Mouse (Mus musculus): ENCODE results near the gene Cfd.
"Not testable (repeated sequence)": the region's sequence is repeated elsewhere in the genome, so short reads cannot be mapped to it uniquely, and the experiment has no call there.

Cfd gene

GRCm38 (mm10) chr10:79861230-79862048 is 29.2 kb upstream of the Cfd start:
- DNase-seq (ENCODE audit: low read depth, low spot score) = no peak

- DNase-seq (ENCODE audit: low read depth, low spot score) = no peak
These were observed 28.4 kb upstream of the Cfd start for GRCm38 (mm10) chr10:79862049-79862788.

- DNase-seq (ENCODE audit: low read depth, low spot score) = no peak
These were observed 27.7 kb upstream of the Cfd start for GRCm38 (mm10) chr10:79862925-79863324.

- DNase-seq (ENCODE audit: low read depth, low spot score) = no peak
These were observed 26.1 kb upstream of the Cfd start for GRCm38 (mm10) chr10:79864351-79865188.

- no peak for DNase-seq (ENCODE audit: low read depth, low spot score)
These were observed 25.5 kb upstream of the Cfd start for GRCm38 (mm10) chr10:79865189-79865601.

GRCm38 (mm10) chr10:79865801-79866295 is 24.8 kb upstream of the Cfd start:
- no peak for DNase-seq (ENCODE audit: low read depth, low spot score)

GRCm38 (mm10) chr10:79866601-79867000 is 24.1 kb upstream of the Cfd start:
- no peak for DNase-seq (ENCODE audit: low read depth, low spot score)

GRCm38 (mm10) chr10:79871845-79872244 is 18.8 kb upstream of the Cfd start:
- DNase-seq (ENCODE audit: low read depth, low spot score) = no peak

GRCm38 (mm10) chr10:79872862-79873261 is 17.8 kb upstream of the Cfd start:
- no peak for DNase-seq (ENCODE audit: low read depth, low spot score)

- no peak for DNase-seq (ENCODE audit: low read depth, low spot score)
These were observed 17.3 kb upstream of the Cfd start for GRCm38 (mm10) chr10:79873313-79873712.

- DNase-seq (ENCODE audit: low read depth, low spot score) = no peak
These were observed 16.9 kb upstream of the Cfd start for GRCm38 (mm10) chr10:79873715-79874289.

GRCm38 (mm10) chr10:79874290-79874862 is 16.3 kb upstream of the Cfd start, which contains the start of the genes Prtn3 and Plppr3:
Gene Prtn3 (plus strand): TSS chr10:79874476.
Gene Plppr3 (minus strand): TSS chr10:79874634.
- DNase-seq (ENCODE audit: low read depth, low spot score) = no peak

GRCm38 (mm10) chr10:79877174-79877573 is 13.5 kb upstream of the Cfd start:
- no peak for DNase-seq (ENCODE audit: low read depth, low spot score)

- DNase-seq (ENCODE audit: low read depth, low spot score) = peak; percentile 73
These were observed 12.9 kb upstream of the Cfd start for GRCm38 (mm10) chr10:79877757-79878156.

- no peak for DNase-seq (ENCODE audit: low read depth, low spot score)
These were observed 11.1 kb upstream of the Cfd start for GRCm38 (mm10) chr10:79879527-79879926.

GRCm38 (mm10) chr10:79880721-79881120 is 9.9 kb upstream of the Cfd start:
- DNase-seq (ENCODE audit: low read depth, low spot score) = no peak

- DNase-seq (ENCODE audit: low read depth, low spot score) = no peak
These were observed 8.7 kb upstream of the Cfd start for GRCm38 (mm10) chr10:79881981-79882380.

GRCm38 (mm10) chr10:79883297-79884084 is 7.2 kb upstream of the Cfd start:
- DNase-seq (ENCODE audit: low read depth, low spot score) = peak; percentile 60

- peak; percentile 44 for DNase-seq (ENCODE audit: low read depth, low spot score)
These were observed 6.2 kb upstream of the Cfd start for GRCm38 (mm10) chr10:79884446-79884845.

- not testable (repeated sequence) for DNase-seq (ENCODE audit: low read depth, low spot score)
These were observed 5.7 kb upstream of the Cfd start for GRCm38 (mm10) chr10:79884938-79885337.
